Mouse (Mus musculus): ENCODE measurements around the gene Pigl.

The Pigl gene

DNA sequence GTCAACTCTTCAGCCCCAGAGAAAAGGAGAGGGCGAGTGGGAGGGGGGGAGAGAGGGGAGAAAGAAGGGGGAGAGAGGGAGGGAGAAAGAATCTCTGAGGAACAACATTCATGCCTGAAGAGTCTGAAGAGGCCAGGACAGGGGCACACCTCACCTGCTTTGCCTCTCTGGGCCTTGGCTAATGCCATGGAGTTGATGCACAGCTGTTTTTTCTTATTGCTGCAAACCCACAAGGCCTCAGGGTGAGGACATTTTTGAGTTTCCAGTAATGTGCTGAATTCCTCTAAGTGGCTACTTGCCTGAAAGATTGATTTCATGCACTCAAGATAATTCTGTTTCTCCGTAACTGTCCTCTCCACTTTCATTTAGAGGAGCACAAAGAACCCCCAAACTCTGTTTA, 99.9 kb downstream of the Pigl start:
- no peak for DNase-seq (ENCODE audit: low spot score)

DNA sequence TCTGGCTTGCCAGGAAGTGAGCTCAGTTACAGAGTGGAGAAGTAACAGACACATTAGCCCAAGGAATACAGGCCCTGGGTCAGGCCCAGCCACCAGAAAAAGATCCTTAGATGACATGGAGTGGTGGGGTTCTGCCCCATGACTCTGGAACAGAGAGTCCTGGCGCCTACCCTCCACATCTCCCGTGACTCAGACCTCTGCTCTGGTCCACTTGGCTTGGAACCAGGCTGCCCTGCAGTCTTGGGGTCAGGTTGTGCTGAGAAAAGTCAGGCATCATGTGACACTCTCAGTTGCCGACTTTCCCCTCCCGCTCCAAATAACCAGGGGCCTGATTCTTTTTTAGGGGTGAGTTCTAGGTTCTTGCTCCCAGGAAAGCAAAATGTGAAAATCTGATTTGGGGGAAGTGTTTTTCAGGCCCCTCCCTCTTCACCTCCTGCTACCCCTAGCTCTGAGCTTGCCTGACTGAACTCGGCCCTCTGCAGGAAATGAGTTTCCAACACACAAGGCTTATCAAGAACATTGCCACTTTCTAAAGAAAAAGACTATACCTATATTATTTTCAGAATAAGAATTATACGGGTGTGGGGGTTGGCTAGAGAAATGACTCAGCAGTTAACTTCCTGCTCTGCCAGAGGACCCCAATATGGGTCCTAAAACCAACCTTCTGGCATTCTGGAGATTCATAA, 100.8 kb downstream of the Pigl start:
- peak; percentile 28 for DNase-seq (ENCODE audit: low spot score)

DNA sequence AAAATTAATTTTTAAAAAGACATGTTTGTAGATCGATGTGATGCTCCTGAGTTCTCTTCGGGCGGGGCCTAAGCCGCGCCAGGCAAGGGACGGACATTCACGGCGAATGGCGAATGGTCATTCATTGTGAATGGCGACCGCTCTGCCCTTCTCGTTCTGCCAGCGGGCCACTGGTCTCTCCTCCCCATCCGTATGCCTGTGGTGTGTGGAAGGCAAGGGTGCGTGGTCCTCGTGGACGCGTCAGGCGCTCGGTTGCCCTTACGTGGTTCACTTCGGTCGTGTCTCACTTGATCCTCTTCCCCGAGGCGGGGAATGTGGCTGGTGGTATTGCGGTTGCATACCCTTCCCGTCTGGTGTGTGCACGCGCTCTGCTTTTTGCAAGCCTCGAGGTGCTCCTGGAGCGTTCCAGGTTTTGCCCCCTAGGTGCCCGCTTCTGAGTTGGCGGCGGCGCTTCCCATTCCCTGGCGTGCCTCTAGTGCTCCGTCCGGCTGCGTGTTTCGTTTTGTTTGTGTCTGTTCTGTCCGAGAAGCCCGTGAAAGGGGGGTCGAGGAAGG, 102.3 kb downstream of the Pigl start:
- no peak for DNase-seq (ENCODE audit: low spot score)

DNA sequence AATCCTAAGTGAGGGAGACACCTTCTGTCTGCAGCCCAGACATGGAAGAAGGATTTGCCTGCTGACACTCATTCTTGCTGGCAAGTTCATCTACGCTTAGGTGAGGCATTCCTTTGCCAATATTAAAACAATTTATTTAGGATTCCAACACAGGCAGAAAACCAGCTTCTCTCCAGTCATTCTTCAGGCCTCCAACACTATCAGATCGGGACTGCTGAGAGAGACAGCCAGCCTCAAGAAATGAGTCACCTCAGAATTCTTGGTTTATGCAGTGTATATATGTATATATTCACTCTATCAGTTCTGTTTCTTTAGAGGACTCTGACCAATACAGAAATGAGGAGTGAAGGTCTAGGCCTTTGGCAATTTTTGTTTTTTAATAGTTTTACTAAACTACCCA, 105.3 kb downstream of the Pigl start:
- DNase-seq (ENCODE audit: low spot score): no peak
